Mouse (Mus musculus) heart, postnatal 0 days (tissue): Measurements from ENCODE around the gene Chst1. TPM values are rescaled to one million over a fixed set of nuclear protein-coding genes. Genes with fewer than 3 reads are reported as not detected.

ENCODE experiments used
- ATAC-seq: fragments of 200-750 bp; cut with Nextera tagmentation; 2 replicates; pipeline ENCODE4 v1.8.0; 2017; ENCODE audit warnings: low read depth, moderate number of reproducible peaks, moderate library complexity; ENCODE audit not compliant: insufficient read depth
- DNase-seq: peaks from one replicate; pipeline ENCODE4 v3.0.0-alpha.2; 2016; ENCODE audit warnings: low spot score
- H3K27ac ChIP-seq: fragments of 300-500 bp; sonication (generic); 2 replicates; pipeline ENCODE4 v1.5.1; 2014; ENCODE audit warnings: low read depth, mild to moderate bottlenecking
- H3K27me3 ChIP-seq: fragments of 300-500 bp; sonication (generic); 2 replicates; pipeline ENCODE4 v1.6.1; 2014; ENCODE audit warnings: low read length, mixed read lengths; ENCODE audit not compliant: control insufficient read depth, insufficient read depth
- H3K36me3 ChIP-seq: fragments of 300-500 bp; sonication (generic); replicated peaks from 2 replicates; pipeline ENCODE4 v1.6.1; 2014; ENCODE audit warnings: low read length, mixed read lengths; ENCODE audit not compliant: control insufficient read depth, insufficient read depth
- H3K4me1 ChIP-seq: fragments of 300-500 bp; sonication (generic); 2 replicates; pipeline ENCODE4 v1.6.1; 2014; ENCODE audit warnings: antibody characterized with exemption; ENCODE audit not compliant: control insufficient read depth, insufficient read depth
- H3K4me2 ChIP-seq: fragments of 300-500 bp; sonication (generic); 2 replicates; pipeline ENCODE4 v1.6.1; 2014; ENCODE audit warnings: low read depth, mild to moderate bottlenecking, low read length, moderate library complexity
- H3K4me3 ChIP-seq: fragments of 300-500 bp; sonication (generic); 2 replicates; pipeline ENCODE4 v1.5.1; 2014; ENCODE audit warnings: low read depth, low read length
- H3K9ac ChIP-seq: fragments of 300-500 bp; sonication (generic); replicated peaks from 2 replicates; pipeline ENCODE4 v1.6.1; 2014; ENCODE audit warnings: low read depth, low read length, mixed read lengths
- H3K9me3 ChIP-seq: fragments of 300-500 bp; sonication (generic); replicated peaks from 2 replicates; pipeline ENCODE4 v1.6.1; 2016; ENCODE audit warnings: low read length; ENCODE audit not compliant: control insufficient read depth
- CTCF ChIP-seq: IDR thresholded peaks from 2 replicates; pipeline ENCODE4 v1.5.1; 2016; ENCODE audit warnings: antibody characterized with exemption, control low read depth, low read depth
- EP300 ChIP-seq: IDR thresholded peaks from 2 replicates; pipeline ENCODE4 v1.6.1; 2016; ENCODE audit warnings: antibody characterized with exemption, low read depth
- WGBS: fragments of 180-500 bp; shearing (Covaris S2); extraction: QIAGEN DNeasy Blood & Tissue Kit; methylation state at CpG from one replicate; pipeline ENCODE4 v1.1.7; 2014; 5-methylcytosine and 5-hydroxymethylcytosine counted together
- polyA plus RNA-seq: library from polyadenylated mRNA; unstranded; fragments of >200 nt; fragmentation: Nextera tagmentation; extraction: Ambion mirVana; gene quantifications from 2 replicates; pipeline ENCODE4 v1.2.1, GENCODE M21; 2015
- total RNA-seq: library from RNA; depleted of rRNA; stranded (reverse); fragments of >200 nt; gene quantifications from 2 replicates; pipeline ENCODE4 v1.2.3, GENCODE M21; 2014; ENCODE audit warnings: low replicate concordance

Chst1 gene
- total and polyA plus RNA-seq, 2 experiments from 2014 or later, result 1.5 to 2.3 TPM

DNA sequence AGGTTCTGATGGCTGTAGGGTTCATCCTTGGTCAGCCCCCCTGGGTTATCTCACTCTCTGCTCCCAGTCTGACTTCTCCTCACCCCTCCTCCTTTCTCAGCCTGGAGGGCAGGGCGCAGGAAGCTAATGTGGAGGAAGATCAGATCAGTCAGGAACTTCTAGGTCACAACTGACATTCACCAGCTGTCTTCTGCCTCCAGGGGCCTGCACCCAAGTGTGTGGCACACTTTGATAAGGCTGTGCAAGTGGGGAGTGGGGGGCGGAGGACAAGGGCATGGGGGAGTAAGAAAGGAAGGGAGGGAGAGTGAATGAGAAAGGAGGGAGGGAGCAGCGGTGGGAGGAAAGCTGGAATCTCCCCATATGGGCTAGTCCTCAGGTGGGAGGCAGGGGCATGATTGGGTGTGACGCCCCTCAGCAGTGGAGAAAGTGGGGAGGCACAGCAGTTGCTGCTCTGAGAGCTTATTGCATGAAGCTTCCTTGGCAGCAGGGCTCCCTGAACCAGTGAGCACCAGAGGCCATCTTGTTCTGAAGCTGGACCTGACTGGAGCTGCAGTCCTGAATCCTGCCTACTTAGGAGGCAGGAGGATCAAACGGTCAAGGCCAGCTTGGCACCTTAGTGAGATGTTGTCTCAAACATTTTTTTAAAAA is 49.8 kb downstream of the Chst1 start:
- ATAC-seq (no peak), DNase-seq (no peak)
- Histone ChIP-seq H3K9ac (no peak overlapping the region), H3K4me3 (no peak overlapping the region), H3K4me2 (no peak overlapping the region), H3K4me1 (0 out of 2 replicates have a peak, but pooled peaks cover 3% of the 10 kb centered on the region), H3K27me3 (no peaks in the 10 kb centered on the region), H3K9me3 (no peaks in the 10 kb centered on the region), H3K36me3 (no peaks in the 10 kb centered on the region), H3K27ac (no peak overlapping the region)
- 27% methylated on average over 5 of the region's 5 CpGs for WGBS
- TF ChIP-seq CTCF (no peak), EP300 (no peak)

DNA sequence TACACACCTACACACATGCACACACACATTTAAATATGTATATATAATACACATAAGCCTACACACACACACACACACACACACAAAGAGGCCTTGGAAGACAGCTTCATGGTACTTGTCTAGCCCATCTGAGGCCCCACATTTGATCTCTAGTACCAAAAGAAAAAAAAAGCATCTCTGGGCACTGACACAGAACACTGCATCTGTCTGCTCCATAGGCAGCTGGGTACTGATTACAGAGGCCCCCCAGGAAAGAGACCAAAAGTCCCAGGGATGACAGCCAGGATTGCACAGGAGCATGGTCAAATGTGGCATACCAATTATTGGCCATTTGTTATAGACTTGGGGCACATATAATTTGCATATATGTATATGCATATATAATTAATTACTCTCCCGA is 50.9 kb downstream of the Chst1 start:
- TF ChIP-seq CTCF (no peak), EP300 (no peak)
- DNase-seq (no peak), ATAC-seq (no peak)
- Histone ChIP-seq H3K27ac (no peak overlapping the region), H3K4me2 (no peak overlapping the region), H3K27me3 (no peaks in the 10 kb centered on the region), H3K9ac (no peak overlapping the region), H3K4me3 (no peak overlapping the region), H3K36me3 (no peaks in the 10 kb centered on the region), H3K4me1 (0 out of 2 replicates have a peak, but pooled peaks cover 3% of the 10 kb centered on the region), H3K9me3 (no peaks in the 10 kb centered on the region)
- WGBS, result 73% methylated on average over 1 of the region's 1 CpGs

DNA sequence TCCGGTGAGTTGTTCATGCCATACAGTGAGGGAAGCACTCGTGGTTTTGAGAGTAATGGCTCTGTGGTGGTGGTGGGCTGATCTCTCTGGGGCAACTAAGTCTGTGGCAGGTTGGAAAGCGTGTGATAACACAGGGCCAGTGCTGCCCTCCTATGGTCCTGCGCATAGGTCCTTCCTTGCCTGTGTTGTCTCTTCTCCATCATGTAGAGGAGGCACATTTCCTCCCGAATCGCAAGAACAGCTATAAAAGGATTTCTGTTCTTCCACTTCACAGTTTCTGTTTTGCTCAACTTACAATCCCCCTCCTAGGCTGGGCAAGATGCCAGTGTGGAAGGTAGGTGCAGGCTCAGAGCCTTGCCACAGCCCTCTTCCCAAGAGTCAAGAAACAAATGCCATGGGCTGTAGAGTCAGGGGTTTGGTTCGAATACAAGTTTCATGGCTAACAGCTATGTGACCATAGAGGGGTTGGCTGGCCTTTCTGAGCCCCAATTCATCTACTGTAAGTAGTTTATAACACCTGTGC is 51.8 kb downstream of the Chst1 start:
- TF ChIP-seq CTCF (no peak), EP300 (no peak)
- no peak for ATAC-seq
- H3K27me3 ChIP-seq, result no peaks in the 10 kb centered on the region
- no peak overlapping the region for H3K4me3 ChIP-seq
- no peak overlapping the region for H3K4me2 ChIP-seq
- no peak overlapping the region for H3K9ac ChIP-seq
- 75% methylated on average over 7 of the region's 7 CpGs for WGBS
- H3K9me3 ChIP-seq, result no peaks in the 10 kb centered on the region
- DNase-seq, result no peak
- H3K4me1 ChIP-seq, result 0 out of 2 replicates have a peak, but pooled peaks cover 3% of the 10 kb centered on the region
- H3K36me3 ChIP-seq, result no peaks in the 10 kb centered on the region
- no peak overlapping the region for H3K27ac ChIP-seq

DNA sequence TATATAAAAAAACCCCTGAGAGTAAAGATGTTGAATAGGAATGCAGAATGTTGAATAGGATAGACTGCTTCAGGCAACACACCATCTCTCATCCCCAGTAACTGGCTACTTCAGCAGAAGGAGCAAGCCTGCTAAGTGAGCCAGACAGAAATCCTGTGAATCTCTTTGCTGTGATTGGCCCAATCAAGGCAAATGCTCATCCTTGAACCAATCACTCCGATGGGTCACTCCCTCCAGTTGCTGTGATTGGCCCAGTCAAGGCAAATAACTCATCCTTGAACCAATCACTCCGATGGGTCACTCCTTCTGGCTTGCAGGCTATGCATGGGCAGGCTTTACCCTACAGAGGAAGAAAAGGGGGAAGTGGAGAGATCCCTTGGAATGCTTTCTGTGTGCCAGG is 57.7 kb downstream of the Chst1 start:
- ATAC-seq, result no peak
- no peak for TF ChIP-seq EP300
- no peak for TF ChIP-seq CTCF
- Histone ChIP-seq H3K4me2 (no peak overlapping the region), H3K36me3 (no peaks in the 10 kb centered on the region), H3K4me3 (no peak overlapping the region), H3K9ac (no peak overlapping the region), H3K27ac (no peak overlapping the region), H3K9me3 (no peaks in the 10 kb centered on the region), H3K27me3 (0 out of 2 replicates have a peak, but pooled peaks cover 4% of the 10 kb centered on the region), H3K4me1 (no peaks in the 10 kb centered on the region)
- DNase-seq, result no peak
- 73% methylated on average over 2 of the region's 2 CpGs for WGBS

DNA sequence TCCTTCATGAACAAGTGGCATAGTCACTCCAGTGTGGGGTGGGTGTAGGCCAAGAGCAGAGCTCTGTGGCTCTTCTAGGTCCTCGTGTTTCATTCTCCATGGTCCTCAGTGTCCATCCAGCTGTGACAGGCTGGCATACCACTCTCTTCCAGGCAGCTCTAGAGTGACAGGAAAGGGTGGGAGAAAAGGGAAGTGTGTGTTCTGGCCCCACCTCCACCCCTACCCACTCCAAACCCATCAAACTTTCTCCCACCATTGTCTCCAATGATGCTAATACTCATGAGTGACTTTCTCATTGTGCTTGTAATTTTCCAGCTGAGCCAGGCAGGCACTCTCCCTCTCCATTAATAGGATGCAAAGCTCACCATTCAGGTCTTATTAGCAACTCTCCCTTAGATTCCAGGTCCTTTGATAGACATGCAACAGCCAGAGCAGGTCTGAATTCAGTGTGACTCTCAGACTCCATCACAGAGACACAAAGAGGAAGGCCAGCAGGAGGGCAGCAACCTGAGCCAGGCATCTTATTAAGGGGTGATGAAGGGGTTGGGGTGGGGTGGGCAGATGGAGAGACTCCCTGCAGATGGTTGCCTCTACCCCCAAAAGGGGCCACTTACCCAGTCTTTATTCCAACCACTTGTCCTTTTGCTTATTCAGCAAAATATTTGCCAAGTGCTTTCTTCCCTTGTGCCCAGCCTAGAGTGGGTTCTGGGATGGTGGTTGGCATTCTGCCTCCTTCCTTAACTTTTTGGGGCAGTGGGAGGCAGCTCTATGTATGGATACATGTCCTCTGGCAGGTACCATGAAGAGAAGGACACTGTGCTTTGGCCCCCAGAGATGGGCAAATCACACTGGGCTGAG is 59.0 kb downstream of the Chst1 start:
- no peak for DNase-seq
- TF ChIP-seq CTCF, result no peak
- TF ChIP-seq EP300, result no peak
- Histone ChIP-seq H3K4me3 (no peak overlapping the region), H3K4me1 (no peaks in the 10 kb centered on the region), H3K36me3 (no peaks in the 10 kb centered on the region), H3K9ac (no peak overlapping the region), H3K4me2 (no peak overlapping the region), H3K27ac (no peak overlapping the region), H3K27me3 (0 out of 2 replicates have a peak, but pooled peaks cover 4% of the 10 kb centered on the region), H3K9me3 (no peaks in the 10 kb centered on the region)
- ATAC-seq, result no peak
- 55% methylated on average over 1 of the region's 1 CpGs for whole genome bisulfite sequencing
